Mouse (Mus musculus): ENCODE data around the gene Gm26938.

Gene Gm26938

DNA sequence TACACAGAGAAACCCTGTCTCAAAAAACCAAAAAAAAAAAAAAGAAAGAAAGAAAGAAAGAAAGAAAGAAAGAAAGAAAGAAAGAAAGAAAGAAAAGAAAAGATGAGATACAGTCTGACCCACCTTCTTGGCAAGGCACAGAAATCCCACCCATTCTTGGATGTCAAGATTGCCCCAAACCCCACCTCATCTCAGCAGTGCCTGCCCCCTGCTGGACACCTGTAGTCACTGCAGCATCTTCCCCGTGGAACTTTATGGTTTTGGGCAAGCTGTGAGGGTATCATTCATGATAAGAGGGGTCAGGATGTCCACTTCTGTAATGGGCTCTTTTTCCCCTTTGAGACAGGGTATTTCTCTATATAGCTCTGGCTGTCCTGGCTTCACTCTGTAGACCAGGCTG lies 8.9 kb downstream of the Gm26938 start:
- no peak for ATAC-seq (ENCODE audit: insufficient number of reproducible peaks, low FRiP score, low TSS enrichment)

DNA sequence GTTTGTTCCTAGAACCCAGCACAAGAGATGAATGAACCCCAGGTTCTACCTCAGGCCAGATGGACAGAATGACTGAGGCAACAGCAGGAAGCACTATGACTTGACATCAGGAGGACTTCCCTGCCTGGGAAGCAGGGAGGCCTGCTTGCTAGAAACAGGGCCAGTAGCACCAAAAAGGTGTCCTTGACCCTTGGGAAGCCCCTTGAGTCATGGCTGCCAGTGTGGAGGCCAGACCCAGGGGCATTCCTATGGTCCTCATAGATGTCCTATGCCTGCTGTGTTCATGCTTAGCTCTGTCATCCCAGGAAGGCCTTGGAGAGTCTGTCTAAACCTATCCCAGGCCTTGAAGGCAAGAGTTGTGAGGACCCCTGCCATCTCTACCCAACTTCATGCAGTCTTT lies 9.8 kb downstream of the Gm26938 start:
- no peak for ATAC-seq (ENCODE audit: insufficient number of reproducible peaks, low FRiP score, low TSS enrichment)

DNA sequence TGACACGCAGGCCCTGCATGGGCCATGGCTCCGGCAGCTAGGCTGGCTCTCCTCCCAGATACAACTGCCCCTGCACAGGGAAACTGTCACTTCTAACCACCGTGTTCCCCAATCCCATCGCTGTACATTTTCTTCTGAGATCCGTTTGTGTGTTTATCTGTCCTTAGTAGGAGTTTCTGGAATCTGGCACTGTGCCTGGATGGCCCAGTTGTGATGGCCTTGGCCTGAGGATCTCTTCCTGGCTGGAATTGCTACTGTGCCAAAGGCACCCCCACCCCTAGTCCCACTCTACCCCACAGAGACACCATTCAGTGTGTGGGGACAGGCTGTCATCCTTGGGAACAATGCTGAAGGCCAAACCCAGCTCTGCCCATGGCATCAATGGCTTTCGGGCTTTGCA lies 10.2 kb downstream of the Gm26938 start:
- ATAC-seq (ENCODE audit: insufficient number of reproducible peaks, low FRiP score, low TSS enrichment): no peak

DNA sequence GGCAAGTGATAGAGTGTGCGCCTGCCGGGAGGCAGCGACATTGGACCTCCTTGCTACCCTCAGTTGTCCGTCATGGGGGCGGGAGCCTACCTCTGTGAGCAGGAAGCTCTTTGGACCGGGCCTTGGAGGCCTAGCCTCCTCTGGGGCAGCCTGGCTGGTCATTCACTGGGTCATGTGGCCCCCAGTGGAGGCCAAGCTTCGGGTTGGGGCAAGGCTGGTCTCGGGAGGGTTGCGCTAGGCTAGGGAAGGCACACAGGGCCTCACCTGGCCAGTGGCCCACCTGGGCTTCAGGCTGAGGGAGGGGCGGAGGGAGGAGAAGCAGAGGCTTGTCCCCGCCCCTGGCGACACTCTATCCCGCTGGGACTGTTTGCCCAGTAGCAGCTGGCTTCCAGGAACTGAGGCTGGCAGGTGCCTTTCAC lies 12.2 kb downstream of the Gm26938 start:
- no peak for ATAC-seq (ENCODE audit: insufficient number of reproducible peaks, low FRiP score, low TSS enrichment)

DNA sequence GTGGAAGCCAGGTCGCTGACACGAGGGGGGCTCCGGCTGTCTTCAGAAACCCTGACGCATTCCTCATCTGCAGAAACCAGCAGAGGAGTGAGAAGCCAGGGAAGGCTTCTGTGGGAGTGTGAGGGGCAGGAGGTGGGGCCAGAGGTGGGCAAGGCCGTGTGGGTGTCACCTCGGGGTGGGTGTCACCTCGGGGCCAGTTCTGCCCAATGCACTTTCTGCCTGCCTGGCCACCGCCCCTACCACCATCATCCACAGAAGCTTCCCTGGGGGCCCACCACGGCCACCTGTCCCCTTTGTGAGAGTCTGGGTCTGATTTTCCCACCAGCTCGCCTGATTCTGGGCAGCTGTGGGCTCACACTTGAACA lies 13.1 kb downstream of the Gm26938 start:
- ATAC-seq (ENCODE audit: insufficient number of reproducible peaks, low FRiP score, low TSS enrichment): no peak

DNA sequence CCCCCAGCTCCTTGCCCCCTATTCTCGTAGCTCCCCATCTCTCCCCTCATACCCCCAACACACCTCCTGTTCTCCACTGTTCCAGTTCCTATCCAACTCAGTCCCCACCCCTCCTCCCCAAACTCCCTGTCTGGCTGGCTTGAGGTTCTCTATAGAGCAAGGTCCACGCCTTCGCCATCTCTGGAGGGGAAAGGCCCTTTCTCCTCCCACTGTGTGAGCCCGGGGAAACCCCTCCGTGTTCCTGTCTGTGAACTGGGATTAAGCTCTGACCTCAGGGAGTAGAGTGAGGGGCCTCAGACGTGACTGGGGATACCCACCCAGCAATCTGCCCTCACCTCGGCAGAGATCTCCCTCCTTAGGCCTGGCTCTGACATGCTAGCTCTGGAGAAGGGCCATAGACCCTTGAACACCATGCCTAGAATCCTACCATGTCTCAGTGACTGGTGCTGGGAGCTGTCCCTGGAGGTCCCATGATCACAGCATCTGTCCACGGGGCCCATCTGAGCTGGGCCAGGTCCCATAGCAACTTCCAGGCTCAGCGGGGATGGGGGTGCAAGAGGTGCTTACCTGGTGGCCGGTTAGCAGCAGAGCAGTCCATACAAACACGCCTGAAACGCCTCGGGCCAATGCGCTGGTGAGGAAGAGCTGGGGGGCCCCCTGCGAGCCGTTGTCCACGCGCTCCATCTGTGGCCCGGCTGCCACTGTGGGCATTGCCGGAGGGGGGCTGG lies 13.6 kb downstream of the Gm26938 start:
- no peak for ATAC-seq (ENCODE audit: insufficient number of reproducible peaks, low FRiP score, low TSS enrichment)

DNA sequence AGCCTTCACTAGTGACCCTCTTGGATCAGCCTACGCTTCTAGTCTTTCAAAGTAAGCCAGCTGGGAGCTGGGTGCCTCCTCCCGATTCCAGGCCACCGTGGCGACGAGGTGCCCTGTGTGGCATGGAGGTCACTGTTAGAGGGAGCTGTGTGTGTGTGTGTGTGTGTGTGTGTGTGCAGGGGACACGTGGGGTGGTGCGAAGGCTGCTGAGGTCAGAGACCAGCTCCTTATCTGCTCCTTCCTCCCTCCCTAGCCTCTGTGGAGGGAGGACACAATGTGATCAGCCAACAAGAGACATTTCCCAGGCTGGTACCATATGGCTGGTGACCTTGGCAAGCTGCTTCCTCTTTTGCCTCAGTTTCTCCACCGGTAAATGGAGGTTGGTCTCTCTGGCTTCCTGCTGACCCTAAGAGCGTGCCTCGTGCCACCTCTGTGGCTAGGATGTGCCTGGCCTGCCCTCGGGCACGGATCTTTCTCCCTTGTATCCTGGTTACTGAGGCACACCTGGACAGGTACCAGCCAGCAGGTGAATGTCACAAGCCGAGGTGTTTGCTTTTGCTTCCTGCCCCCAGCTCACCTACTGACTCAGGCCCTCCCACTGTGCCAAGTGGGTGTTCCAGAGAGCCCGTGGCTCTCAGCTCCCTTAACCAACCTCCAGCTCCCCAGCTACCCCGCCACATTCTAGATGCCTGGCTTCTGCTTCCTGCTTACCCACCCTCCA lies 14.4 kb downstream of the Gm26938 start:
- ATAC-seq (ENCODE audit: insufficient number of reproducible peaks, low FRiP score, low TSS enrichment): no peak

DNA sequence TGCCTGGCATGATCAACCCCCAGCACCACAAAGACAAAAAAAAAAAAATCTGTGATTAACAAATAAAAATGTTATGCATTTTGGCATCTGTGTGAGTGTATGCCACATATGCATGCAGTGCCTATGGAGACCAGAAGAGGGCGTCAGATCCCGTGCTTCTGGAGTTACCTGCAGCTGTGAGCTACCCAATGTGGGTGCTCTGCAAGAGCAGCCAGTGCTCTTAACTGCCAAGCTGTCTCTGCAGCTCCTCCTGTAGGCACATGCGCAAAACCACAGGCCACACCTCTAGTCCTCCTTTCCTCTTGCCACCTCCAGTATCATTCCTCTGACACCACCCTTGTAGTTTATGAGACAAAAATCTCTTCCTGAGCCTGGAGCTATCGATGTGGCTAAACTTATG lies 16.8 kb downstream of the Gm26938 start:
- ATAC-seq (ENCODE audit: insufficient number of reproducible peaks, low FRiP score, low TSS enrichment): no peak

DNA sequence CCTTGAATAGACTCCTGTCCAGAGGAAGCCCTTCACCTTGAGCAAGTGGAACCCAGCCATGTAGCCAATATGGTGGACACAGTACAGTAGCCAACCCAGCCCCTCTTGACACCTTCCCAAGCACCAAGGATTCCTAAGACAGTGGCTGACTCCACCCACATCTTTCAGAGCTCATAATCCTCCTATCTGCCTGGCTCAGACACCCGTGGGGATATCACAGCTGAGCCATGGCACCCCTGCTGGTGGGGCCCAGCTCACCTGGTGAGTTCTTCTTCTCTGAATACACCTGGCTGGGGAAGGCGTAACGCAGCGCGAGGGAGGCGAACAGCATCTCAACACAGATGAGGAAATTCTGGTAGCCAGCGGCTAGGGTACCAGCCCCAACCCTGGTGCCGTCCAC lies 20.3 kb downstream of the Gm26938 start:
- no peak for ATAC-seq (ENCODE audit: insufficient number of reproducible peaks, low FRiP score, low TSS enrichment)

DNA sequence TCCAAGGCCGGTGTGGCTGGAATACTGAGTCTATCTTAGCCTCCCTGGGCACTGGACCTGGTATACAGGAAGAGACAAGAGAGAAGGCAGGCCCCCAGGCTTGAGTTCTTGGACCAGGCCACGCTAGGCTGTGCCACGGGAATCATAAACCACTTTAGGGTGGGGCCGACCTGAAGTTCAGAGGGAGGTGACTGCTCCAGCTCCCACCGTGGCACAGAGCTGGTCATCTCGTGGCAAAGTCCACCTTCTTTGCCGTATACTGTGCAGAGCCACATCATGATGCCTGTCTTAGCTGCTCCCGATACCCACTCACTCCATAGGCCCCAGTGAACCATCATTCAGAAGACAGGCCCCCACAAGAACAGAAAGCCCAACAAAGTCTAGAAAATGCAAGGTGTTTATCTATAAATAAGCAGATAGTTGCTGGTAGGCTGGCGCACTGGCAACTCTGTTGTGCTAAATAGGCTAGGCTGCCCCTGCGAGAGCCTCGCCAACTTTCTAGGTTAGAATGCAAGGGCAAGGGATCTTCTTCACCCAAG lies 21.6 kb downstream of the Gm26938 start:
- ATAC-seq (ENCODE audit: insufficient number of reproducible peaks, low FRiP score, low TSS enrichment): no peak

DNA sequence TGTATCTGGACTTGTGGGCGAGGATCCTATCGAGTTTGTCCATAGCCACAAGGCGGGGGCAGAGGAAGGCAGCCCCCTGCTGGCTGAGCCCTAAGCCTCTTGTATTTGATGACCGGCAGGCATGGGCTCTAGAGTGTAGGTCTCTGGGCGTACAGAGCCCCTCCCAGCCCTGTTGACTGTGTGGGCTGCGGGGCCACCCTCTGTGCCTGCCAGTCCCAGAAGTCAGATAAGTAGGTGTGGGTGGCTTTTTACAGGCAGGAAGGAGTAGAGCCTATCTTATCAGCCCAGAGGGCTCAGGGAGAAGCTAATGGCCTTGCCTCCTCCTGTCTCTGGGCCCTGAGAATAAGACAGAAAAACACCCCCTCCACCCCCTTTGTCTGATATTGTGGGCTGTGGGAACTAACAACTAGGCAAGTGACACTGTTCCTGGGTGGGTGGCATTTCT lies 22.1 kb downstream of the Gm26938 start:
- ATAC-seq (ENCODE audit: insufficient number of reproducible peaks, low FRiP score, low TSS enrichment): no peak

DNA sequence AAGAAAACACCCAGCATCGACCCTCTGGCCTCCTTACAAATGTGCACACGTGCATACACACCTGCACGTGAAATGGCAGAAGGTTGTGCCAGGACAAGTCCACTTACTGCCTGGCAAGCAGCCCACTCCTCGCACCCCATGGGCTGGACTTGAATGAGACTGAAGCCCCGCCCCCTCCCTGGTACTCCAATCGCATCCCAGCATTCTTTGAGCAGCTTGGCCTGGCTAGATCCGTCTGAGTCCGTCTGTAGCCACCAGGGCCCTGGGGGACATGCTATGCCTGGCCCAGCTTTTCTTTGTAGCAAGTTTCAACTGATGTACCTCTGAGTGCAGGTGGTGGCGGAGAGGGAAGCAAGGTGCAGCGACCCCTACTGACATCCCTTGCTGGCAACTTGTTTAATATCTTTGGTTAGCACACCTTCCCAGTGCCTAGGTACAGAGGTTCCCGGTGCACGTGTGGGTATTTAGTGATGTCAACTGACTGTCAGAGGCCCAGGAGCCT lies 22.6 kb downstream of the Gm26938 start:
- no peak for ATAC-seq (ENCODE audit: insufficient number of reproducible peaks, low FRiP score, low TSS enrichment)

DNA sequence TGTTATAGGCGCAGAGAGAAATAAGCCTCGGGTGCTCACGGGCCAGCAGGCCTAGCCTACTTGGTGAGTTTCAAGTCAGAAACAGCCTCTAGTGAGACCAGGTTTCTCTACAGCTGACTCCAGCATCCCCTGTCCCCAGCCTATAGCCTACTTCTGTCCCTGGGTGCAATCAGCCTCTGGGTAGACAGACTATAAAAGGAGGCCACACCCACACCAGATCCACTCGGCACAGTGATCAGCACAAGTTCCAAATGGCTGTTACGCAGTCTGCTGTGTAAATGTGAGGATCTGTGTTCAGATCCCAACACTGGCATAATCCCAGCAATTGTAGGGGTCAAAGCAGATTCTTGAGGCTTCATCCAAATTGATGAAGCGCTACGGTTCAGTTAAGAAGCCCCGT lies 23.0 kb downstream of the Gm26938 start:
- no peak for ATAC-seq (ENCODE audit: insufficient number of reproducible peaks, low FRiP score, low TSS enrichment)

DNA sequence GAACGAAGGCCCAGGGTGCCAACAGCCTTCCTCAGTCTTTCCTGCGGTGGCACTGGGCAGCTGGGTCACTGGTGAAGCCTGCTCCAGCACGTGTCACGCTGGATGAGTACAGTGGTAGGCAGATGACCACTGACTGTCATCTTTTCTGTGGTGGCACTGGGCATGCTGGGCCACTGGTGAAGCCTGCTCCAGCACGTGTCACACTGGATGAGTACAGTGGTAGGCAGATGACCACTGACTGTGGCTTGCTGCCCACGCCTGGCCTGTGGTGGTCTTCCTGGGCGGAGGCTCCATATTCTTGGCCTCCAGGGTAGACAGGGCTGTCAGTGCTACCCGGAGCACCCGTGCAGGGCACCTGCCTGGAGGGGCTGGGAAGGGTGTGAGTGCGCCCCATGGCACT lies 24.3 kb downstream of the Gm26938 start:
- no peak for ATAC-seq (ENCODE audit: insufficient number of reproducible peaks, low FRiP score, low TSS enrichment)

DNA sequence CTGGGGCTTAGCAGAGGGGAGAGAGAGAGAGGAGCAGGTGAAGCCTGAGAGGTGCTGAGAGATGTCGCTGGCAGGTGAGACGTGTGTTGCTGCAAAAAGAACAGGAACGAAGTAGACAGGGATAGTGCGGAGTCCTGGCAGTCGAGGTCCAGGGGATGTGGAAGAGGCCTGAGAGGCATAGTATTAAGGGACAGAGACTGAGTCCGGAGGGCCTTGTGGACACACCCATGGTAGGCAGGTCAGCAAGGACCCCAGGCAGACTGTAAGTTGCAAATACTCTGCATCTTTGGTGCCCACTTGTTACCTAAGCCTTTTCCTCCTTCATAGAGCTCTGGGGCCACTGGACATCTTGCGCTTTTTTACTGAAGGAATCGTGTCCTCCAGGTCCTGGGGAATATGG lies 25.0 kb downstream of the Gm26938 start:
- no peak for ATAC-seq (ENCODE audit: insufficient number of reproducible peaks, low FRiP score, low TSS enrichment)

DNA sequence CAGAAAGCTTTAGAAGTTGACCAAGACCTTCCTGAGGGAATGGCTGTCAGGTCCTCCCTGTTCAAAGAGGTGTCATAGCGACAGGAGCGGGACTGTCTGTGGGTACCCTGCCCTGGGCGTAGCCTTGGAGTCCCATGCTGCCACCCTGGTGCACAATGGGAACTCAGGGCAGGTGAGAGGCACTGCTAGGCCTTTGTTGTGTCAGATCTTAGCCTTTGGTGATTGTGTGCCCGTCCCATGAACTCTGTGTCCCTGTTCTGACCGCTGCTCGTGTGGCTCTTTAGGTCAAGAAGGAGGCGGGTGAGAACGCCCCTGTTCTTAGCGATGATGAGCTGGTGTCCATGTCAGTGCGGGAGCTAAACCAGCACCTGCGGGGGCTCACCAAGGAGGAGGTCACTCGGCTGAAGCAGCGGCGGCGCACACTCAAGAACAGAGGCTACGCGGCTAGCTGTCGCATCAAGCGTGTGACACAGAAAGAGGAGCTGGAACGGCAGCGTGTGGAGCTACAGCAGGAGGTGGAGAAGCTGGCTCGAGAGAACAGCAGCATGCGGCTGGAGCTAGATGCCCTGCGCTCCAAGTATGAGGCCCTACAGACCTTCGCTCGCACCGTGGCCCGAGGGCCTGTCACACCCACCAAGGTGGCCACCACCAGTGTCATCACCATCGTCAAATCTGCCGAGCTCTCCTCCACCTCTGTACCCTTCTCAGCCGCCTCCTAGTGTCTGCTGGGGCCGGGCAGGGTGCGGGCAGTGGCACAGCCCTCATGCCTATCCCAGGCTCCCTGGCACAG lies 26.2 kb downstream of the Gm26938 start:
- no peak for ATAC-seq (ENCODE audit: insufficient number of reproducible peaks, low FRiP score, low TSS enrichment)

DNA sequence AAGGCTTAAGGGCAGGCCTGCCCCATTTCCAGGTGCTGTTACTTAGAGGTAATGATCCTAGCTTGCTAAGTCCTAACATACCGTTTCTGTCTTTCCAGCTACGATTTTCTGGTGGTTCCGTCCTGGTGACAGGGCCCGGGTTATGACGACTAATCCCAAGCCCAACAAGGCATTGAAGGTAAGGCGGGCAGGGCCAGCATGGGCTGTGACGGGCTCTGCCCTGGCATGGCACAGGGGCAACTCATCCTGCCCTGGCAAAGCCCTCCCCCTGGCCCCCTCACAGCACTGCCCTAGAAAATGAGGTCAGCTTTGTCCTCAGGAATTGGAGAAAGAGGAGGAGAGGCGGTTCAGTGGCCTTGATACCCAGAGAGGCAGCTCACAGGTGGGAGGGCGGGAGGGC lies 27.2 kb downstream of the Gm26938 start:
- no peak for ATAC-seq (ENCODE audit: insufficient number of reproducible peaks, low FRiP score, low TSS enrichment)

DNA sequence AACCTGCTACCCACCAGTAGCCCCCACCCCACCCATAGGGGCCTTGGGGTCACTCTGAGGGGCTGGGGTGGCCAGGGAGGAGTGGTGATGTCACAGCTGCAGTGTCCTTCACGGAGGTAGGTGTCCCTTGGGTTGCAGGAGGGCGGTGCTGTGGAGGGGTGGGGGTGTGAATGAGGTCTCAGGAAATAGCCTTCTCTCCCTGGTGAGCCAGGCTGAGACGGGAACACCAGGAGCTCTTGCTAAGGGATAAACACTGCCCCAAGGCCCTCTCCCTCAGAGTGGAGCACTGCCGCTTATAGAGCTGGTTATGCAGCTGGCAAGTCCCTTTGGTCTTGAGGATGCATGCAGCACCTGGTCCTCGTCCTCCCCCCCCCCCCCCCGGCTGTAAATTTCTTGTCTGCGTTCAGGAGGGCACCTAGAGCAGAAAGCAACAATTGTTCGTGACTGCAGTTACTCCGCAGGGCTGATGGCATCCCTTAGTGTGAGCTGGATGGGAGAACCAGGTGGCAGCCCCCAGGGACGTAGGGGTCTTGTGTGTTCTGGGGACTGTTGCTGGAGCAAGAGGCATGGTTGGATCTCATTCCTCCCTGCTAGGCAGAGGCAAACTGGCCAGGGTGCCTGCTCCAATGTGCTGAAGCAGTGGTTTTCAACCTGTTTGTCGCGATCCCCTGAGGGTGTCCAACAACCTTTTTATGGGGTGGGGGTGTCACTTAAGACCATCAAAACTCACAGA lies 27.9 kb downstream of the Gm26938 start:
- no peak for ATAC-seq (ENCODE audit: insufficient number of reproducible peaks, low FRiP score, low TSS enrichment)

DNA sequence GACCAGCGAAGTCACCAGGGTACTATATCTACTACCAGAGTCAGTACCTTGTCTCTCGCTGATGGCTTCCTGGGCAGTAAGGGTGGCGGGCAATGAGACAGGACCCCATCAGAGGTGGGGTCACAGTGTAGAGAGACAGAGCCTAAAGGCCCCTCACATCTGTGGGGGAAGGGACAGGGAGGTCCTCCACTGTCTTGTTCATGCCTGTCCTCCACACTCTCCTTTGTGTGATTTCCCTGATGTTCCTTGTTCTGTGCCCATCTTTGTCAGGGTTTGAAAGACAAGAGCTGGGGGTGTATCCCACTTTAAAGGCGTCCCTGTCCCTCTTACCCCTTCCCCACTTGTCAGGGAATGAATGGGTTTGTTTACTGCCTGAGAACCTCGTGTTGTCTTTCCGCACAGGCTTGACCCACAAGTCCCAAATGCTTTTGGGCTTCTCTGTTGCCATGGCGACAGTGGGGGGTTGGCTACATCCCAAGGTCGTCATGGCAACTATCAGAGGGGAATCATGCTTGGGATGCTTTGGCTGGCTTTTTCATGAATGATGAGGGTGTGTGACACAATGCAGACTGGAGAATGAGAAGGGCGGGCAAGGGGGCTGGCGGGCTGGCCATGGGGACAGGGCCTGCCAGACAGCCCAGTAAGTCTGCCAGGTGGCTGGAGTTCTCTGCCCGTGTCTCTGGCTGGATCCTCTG lies 28.6 kb downstream of the Gm26938 start:
- ATAC-seq (ENCODE audit: insufficient number of reproducible peaks, low FRiP score, low TSS enrichment): no peak

DNA sequence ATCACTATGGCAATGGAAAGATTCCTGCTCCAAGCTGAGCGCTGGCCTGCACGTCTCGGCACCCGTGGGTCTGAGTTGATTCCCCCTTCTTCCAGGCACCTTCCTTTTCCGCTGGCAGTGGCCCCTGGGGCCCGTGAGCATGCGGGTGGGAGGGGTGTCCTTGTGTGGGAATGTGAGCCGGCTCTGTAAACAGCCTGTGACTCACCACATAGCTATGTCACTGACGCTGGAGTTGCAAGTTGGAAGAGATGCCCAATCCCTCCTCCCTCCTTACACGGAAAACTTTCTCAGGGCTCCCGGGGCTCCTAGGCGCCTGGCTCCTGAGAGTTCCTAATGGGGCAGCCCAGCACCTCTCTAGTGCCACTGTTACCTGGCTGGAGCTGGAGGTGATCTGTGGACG lies 29.3 kb downstream of the Gm26938 start:
- ATAC-seq (ENCODE audit: insufficient number of reproducible peaks, low FRiP score, low TSS enrichment): no peak
